Mouse (Mus musculus) liver, adult 2 months (tissue): ENCODE data around the gene Ciz1.

Experiments used
- CTCF ChIP-seq: fragments of 200-500 bp; IDR thresholded peaks from 2 replicates; pipeline ENCODE4 v1.5.1; 2011; ENCODE audit warnings: low read depth, low read length, control low read depth
- POLR2A ChIP-seq: fragments of 200-500 bp; IDR thresholded peaks from 2 replicates; pipeline ENCODE4 v1.6.1; 2011; ENCODE audit warnings: low read length, control low read depth; ENCODE audit not compliant: insufficient read depth; ENCODE audit errors: extremely low read depth

- TF ChIP-seq CTCF = peak; percentile 52
- no peak for TF ChIP-seq POLR2A
Observed at GRCm38 (mm10) chr2:32302952-32303351, 49.2 kb upstream of the Ciz1 start.
